Mouse (Mus musculus): ENCODE data around the gene Sowahb. TPM values are rescaled to one million over a fixed set of nuclear protein-coding genes. Genes with fewer than 3 reads are reported as not detected.

The Sowahb gene
- 0.14 and 0.31 TPM in 2 replicates for polyA plus RNA-seq (2016; fragmentation: Nextera tagmentation; extraction: Ambion mirVana)

DNA sequence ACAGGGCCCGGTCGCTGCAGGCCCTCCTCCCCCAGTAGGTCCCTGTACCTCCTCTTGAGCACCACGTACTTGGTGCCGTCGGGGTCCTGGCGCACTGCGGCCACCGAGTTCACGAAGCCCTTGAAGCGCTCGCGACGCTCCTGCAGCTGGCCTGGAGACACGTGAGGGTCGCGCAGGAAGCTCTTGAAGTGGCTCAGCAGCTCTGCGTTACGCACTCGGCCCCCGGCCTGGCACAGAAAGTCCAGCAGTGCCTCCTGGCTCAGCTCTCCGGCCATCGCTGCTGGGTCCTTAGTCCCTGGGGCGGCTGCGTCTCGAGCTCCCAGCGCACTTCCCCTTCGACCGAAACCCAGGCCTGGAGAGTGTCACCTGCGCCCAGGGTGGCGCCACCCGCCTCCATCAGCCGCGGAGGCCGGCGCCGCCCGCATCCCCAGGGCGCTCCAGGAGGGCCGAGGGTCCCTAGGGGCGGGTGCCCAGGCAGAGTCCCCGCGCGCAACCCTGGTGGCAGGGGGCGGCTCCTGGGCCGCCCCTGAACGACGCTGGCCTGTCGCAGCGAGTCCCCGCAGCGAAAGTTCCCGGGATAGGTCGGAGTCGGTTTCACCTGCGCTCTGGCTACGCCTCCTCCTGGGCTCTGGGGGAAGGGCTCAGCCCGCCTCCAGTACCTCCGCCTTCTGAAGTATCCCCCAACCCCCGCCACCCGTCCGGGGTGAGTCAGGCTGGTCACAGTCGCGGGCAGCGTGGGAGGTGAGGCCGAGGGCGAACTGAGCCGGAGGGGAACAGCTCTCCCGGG, at the start of gene Sowahb:
TSS of gene Sowahb (minus strand) at position 439 of the 787 bp plus-strand sequence.
- ATAC-seq (ENCODE audit: low FRiP score): peak; percentile 70
- H3K9me3 ChIP-seq (replicated peaks): no peaks in the 10 kb centered on the region
- WGBS: under 1% methylated on average over 68 of the region's 68 CpGs
- no peaks in the 10 kb centered on the region for H3K36me3 ChIP-seq
- H3K27me3 ChIP-seq: peaks cover 77% of the 10 kb centered on the region
- peak within 1 kb of the TSS; percentile 46 for H3K9ac ChIP-seq
- peak within 1 kb of the TSS; percentile 97 for H3K4me2 ChIP-seq (replicated peaks)
- peak within 1 kb of the TSS; percentile 49 for H3K4me3 ChIP-seq
- H3K27ac ChIP-seq: no peak within 1 kb of the TSS
- H3K4me1 ChIP-seq: peaks cover 18% of the 10 kb centered on the region

DNA sequence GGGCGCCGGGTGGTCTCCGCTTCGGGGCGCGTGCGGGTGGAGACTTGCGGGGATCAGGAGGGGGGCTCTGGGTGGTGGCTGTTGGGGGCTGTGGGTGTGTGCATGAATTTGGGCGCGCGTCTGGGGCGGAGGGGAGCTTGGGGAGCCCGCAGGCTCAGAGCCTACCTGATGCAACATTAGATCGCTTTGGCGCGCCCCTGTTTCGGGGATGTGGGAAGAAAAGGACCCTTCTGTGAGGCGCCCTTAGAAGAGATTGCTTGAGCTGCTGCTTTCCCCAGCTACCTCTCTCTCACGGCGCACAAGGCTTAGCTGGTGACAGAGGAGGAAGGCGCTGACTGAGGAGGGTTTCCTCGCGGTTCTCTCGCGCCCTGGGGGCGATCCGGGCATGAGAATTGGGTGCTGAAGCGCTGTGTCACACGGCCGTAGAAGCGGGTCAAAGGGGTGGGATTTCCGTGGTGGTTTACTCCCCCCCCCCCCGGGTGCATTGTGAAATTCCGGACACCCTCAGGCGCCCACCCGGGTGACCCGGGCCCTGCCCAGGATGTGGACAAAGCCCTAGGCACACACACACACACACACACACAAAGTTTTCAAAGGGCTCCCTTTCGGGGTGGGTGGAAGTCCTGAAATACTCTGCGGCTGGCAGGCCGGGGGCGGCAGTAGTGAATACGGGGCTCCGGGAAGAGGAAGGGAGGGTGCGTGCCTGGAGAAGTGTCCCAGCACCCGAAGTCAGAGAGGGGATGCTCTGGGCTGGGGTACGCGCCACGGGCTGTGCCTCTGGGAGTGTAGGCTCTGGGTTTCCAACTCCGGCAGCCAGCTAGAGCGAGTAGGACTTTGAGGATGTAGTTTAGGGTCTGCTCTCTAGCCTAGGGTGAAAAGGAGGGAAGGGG, 49.1 kb upstream of the Sowahb start:
- H3K4me3 ChIP-seq: peak overlapping the region; percentile 74
- H3K27me3 ChIP-seq: no peaks in the 10 kb centered on the region
- peak; percentile 65 for ATAC-seq (ENCODE audit: low FRiP score)
- H3K9me3 ChIP-seq (replicated peaks): no peaks in the 10 kb centered on the region
- no peaks in the 10 kb centered on the region for H3K36me3 ChIP-seq
- under 1% methylated on average over 48 of the region's 50 CpGs for WGBS
- H3K4me2 ChIP-seq (replicated peaks): peak overlapping the region; percentile 97
- peak overlapping the region; percentile 96 for H3K27ac ChIP-seq
- H3K9ac ChIP-seq: peak overlapping the region; percentile 93
- peaks cover 59% of the 10 kb centered on the region for H3K4me1 ChIP-seq

DNA sequence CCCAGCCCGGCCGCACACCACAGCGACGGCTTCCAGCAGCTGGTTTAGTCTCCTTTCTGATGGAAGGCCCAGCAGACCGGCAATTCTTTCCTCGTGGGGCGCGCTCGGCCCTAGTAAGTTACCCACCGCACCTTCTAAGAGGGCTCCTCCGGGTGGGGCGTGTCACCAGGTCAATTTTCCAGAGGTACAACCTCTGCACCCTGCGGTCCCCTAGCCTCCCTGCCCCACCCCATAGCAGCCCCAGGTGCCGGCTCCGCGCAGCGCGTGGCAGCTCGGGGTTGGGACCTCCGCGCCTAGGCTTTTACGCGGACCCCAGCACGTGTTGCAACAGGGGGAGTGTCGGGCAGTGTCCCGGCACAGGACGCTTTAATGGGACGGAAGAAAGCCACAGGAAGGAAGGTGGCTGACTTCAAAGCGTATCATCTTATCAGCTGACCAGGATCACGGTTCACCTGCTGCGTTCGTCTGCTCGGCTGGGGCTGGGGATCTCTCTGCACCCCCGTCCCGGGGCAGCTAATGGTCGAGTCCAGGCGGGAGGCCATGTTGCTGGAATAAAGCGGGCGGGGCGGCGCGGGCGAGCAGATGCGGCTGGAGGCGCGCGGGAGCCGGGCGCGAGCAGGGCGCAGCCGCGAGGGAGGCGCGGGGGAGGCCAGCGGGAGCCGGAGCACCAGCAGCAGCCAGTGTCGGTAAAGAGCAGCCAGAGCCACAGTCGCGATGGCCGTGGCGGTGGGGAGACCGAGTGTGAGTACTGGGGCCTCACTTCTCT, 48.2 kb upstream of the Sowahb start, which contains the start of gene Sept11:
TSS of gene Sept11 (plus strand) at position 581 of the 766 bp plus-strand sequence.
- H3K4me3 ChIP-seq: peak within 1 kb of the TSS; percentile 74
- peak within 1 kb of the TSS; percentile 97 for H3K4me2 ChIP-seq (replicated peaks)
- H3K27ac ChIP-seq: peak within 1 kb of the TSS; percentile 96
- H3K9me3 ChIP-seq (replicated peaks): no peaks in the 10 kb centered on the region
- no peaks in the 10 kb centered on the region for H3K27me3 ChIP-seq
- WGBS: under 1% methylated on average over 63 of the region's 63 CpGs
- peak within 1 kb of the TSS; percentile 93 for H3K9ac ChIP-seq
- no peaks in the 10 kb centered on the region for H3K36me3 ChIP-seq
- H3K4me1 ChIP-seq: peaks cover 52% of the 10 kb centered on the region
- peak; percentile 92 for ATAC-seq (ENCODE audit: low FRiP score)

DNA sequence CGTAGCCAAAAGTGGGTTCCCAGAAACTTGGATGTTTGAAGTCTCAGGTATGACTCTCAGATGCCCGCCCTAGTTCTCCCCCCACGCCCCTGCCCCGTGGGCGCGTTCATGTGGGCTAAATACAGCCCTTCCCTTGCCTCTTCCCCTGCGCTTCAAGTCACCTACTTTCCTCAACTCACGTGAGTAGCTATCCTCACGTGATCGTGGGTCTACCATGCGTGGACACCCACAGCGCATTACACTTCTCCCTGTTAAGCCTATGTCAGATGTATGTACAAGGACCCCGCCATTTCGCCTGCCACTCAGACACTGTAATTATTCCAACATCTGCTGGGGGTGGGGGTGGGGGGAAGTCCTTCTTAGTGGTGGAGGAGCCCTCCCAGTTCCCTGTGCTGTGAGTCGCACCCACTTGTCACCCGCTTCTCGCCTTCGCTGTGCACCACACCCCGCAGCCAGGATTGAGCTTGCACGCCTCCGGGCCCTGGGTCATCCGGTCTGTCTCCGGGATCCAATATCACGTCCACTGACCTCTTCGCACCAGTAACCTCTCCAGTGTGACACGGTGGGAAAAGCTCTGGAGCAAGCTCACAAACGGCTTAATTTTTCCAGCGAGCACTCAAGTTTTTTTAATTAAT, 47.4 kb upstream of the Sowahb start:
- Histone ChIP-seq H3K4me3 (peak overlapping the region; percentile 74), H3K27ac (peak overlapping the region; percentile 96), H3K36me3 (no peaks in the 10 kb centered on the region), H3K27me3 (no peaks in the 10 kb centered on the region), H3K9ac (peak overlapping the region; percentile 93), H3K4me1 (peaks cover 44% of the 10 kb centered on the region), H3K4me2 (replicated peaks) (peak overlapping the region; percentile 97), H3K9me3 (replicated peaks) (no peaks in the 10 kb centered on the region)
- peak; percentile 15 for ATAC-seq (ENCODE audit: low FRiP score)
- 6% methylated on average over 28 of the region's 28 CpGs for WGBS

DNA sequence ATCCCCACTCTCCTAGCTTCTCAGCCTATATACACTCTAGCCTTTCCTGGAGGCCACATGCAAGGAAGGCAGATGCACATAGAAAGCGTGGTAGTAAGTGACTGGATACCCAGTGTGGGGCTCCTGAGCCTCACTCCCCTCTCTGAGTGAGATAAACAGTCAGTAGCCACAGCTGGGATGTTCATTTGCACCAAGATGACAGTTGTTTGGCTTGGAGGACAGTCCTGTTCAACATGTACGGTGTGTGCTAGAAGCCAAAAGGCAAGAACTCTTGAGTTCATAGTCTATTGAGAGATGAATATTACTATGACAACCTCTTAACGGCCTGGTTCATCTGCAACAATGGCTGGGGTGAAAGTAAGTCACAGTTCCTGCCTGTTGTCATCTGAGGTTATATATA, 46.4 kb upstream of the Sowahb start:
- H3K9me3 ChIP-seq (replicated peaks): no peaks in the 10 kb centered on the region
- H3K9ac ChIP-seq: no peak overlapping the region
- peaks cover 35% of the 10 kb centered on the region for H3K4me1 ChIP-seq
- no peaks in the 10 kb centered on the region for H3K36me3 ChIP-seq
- H3K27ac ChIP-seq: no peak overlapping the region
- no peak overlapping the region for H3K4me3 ChIP-seq
- no peak for ATAC-seq (ENCODE audit: low FRiP score)
- H3K4me2 ChIP-seq (replicated peaks): peak overlapping the region; percentile 97
- 64% methylated on average over 3 of the region's 3 CpGs for WGBS
- no peaks in the 10 kb centered on the region for H3K27me3 ChIP-seq

DNA sequence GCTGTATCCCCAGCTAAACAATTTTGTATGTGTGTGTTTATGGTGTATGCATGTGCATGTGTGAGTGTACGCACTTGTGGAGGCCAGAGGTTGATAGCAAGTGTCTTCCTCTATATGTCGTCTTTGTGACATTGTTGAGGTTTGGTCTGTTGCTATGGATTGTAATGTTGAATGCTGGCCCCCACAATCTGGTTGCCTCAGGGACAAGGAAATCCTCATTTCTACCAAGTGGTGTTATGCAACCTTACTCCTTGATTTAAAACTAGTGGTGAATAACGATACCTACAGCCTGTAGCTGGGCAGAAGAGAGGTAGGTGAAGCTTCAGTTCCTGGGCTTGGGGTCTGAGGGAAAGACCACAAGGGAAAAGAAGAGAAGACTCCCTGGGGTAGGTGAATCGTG, 41.1 kb upstream of the Sowahb start:
- Histone ChIP-seq H3K27ac (no peak overlapping the region), H3K27me3 (no peaks in the 10 kb centered on the region), H3K4me3 (no peak overlapping the region), H3K9me3 (replicated peaks) (no peaks in the 10 kb centered on the region), H3K36me3 (no peaks in the 10 kb centered on the region), H3K4me1 (peaks cover under 1% of the 10 kb centered on the region; the same call in 1 of the 2 replicates), H3K9ac (no peak overlapping the region), H3K4me2 (replicated peaks) (no peak overlapping the region)
- no peak for ATAC-seq (ENCODE audit: low FRiP score)
- WGBS: 84% methylated on average over 4 of the region's 4 CpGs

DNA sequence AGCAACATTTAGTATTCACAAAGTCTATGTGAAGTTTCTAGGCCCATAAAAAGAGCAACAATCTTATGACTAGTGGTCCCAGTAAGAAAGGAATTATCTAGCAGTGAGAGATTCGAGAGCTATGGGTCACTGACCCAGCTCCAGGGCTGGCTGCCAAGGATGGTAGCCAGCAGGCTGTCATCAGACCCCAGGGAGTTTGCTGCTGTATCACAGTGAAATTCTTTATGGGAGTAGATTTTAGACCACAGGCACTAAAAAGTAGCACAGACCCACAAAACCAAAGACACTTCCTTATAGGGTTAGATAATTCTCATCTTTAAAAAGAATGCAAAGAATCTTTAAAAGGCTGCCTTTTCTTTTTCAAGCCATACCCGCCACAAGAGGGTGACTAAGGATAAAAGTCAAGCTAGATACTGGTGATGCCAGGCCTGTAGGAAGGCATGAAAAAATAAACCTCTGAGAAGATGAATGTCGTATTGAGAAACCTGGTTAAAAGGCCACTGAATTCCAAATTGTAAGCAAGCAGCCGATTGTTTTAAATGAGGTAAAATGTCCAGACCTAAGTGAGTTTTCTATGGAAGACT, 40.3 kb upstream of the Sowahb start:
- Histone ChIP-seq H3K27me3 (no peaks in the 10 kb centered on the region), H3K4me3 (no peak overlapping the region), H3K4me1 (no peaks in the 10 kb centered on the region), H3K27ac (no peak overlapping the region), H3K4me2 (replicated peaks) (no peak overlapping the region), H3K9me3 (replicated peaks) (no peaks in the 10 kb centered on the region), H3K9ac (no peak overlapping the region), H3K36me3 (no peaks in the 10 kb centered on the region)
- no peak for ATAC-seq (ENCODE audit: low FRiP score)
- WGBS: 70% methylated on average over 4 of the region's 4 CpGs

DNA sequence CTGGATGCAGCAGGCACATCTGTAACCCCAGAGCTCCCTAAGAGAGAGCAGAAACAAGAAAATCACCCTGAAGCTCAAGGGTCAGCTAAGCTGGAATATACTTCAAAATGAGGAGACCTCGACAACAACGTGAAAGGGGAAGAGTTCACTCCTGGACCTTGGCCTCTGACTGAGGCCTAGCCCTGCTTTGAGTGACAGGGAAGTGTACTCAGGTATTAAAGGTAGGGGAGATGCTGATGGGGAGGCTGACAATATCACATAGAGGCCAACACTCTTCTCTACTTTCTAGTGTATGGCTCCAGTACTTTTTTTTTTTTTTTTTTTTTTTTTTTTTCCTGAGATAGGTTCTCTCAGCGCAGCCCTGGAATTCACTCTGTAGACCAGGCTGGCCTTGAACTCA, 34.8 kb upstream of the Sowahb start:
- no peaks in the 10 kb centered on the region for H3K4me1 ChIP-seq
- no peak overlapping the region for H3K27ac ChIP-seq
- ATAC-seq (ENCODE audit: low FRiP score): no peak
- H3K4me3 ChIP-seq: no peak overlapping the region
- H3K36me3 ChIP-seq: no peaks in the 10 kb centered on the region
- H3K27me3 ChIP-seq: no peaks in the 10 kb centered on the region
- WGBS: 82% methylated on average over 3 of the region's 3 CpGs
- no peak overlapping the region for H3K9ac ChIP-seq
- H3K9me3 ChIP-seq (replicated peaks): no peaks in the 10 kb centered on the region
- no peak overlapping the region for H3K4me2 ChIP-seq (replicated peaks)

DNA sequence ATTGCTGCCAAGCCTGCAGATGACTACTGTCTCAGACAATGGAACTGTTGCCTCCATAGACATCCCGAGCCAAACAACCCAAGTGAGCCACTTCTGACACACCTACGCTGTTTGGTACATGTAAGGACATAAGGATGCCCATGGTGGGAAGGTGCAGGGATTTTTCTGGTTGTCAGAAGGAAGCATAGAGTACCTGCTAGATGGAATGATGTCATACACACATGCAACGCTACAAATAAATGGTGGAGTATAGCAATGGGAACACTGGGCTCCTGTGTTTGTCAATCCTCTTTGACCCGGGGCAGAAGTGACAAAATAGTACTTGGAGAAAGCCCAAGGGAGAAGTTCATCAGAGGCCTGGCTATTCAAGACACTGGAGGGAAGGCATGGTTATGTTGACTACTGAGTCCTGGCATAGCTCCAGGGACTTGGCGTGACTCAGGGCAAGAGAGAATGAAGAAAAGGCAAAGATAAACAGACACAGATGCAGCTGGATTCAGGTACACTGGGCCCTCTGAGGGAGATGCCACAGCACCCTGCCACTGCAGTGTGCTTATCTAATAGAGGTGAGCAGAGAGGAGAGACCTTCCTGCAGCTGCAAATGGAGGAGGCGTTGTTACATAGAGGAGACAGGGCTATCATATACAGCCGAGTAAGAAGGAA, 33.0 kb upstream of the Sowahb start:
- Histone ChIP-seq H3K4me3 (no peak overlapping the region), H3K36me3 (no peaks in the 10 kb centered on the region), H3K4me1 (no peaks in the 10 kb centered on the region), H3K9ac (no peak overlapping the region), H3K4me2 (replicated peaks) (no peak overlapping the region), H3K27me3 (no peaks in the 10 kb centered on the region), H3K9me3 (replicated peaks) (no peaks in the 10 kb centered on the region), H3K27ac (no peak overlapping the region)
- no peak for ATAC-seq (ENCODE audit: low FRiP score)
- 87% methylated on average over 7 of the region's 7 CpGs for WGBS

DNA sequence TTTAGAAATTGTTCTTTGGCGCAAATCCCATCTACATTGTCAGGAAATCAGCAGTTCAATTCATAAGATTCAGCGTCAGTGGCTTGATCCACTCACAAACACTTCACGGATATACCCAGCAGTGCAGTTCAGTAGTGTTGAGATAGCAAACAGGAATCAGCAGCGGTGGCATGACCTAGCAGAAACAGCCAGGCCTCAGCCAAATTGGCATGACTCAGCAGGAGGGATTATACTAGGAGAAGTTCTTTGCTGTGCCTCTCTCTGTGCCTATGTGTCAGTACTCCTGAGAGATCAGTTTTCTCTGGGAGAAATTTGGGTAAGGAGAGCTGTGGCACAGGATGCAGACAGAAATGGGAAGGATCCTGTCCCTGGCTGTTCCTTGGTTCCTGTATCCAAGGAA, 16.0 kb upstream of the Sowahb start:
- 85% methylated on average over 4 of the region's 4 CpGs for WGBS
- no peak overlapping the region for H3K4me2 ChIP-seq (replicated peaks)
- no peak overlapping the region for H3K27ac ChIP-seq
- no peaks in the 10 kb centered on the region for H3K36me3 ChIP-seq
- no peak overlapping the region for H3K4me3 ChIP-seq
- H3K9me3 ChIP-seq (replicated peaks): no peaks in the 10 kb centered on the region
- H3K4me1 ChIP-seq: no peaks in the 10 kb centered on the region
- ATAC-seq (ENCODE audit: low FRiP score): no peak
- no peaks in the 10 kb centered on the region for H3K27me3 ChIP-seq
- no peak overlapping the region for H3K9ac ChIP-seq

Measured in hindbrain, embryonic 12.5 days (tissue).